Mouse (Mus musculus) CH12.LX (cell line): ENCODE results near the gene Rmi1. TPM values are rescaled to one million over a fixed set of nuclear protein-coding genes. Genes with fewer than 3 reads are reported as not detected.

ENCODE experiments used
- DNase-seq: peaks from one replicate; pipeline ENCODE4 v3.0.0-alpha.2; 2013; ENCODE audit errors: extremely low read depth
- H3K27ac ChIP-seq: 2 replicates; pipeline ENCODE4 v1.5.1; 2012; ENCODE audit warnings: low read depth, mild to moderate bottlenecking, control low read depth, moderate library complexity; ENCODE audit not compliant: insufficient read depth
- H3K27me3 ChIP-seq: replicated peaks from 2 replicates; pipeline ENCODE3; 2012; ENCODE audit warnings: inconsistent platforms
- H3K36me3 ChIP-seq, 2 experiments: replicated peaks in 1 of 2; 2 replicates each; pipeline versions ENCODE3 to v1.6.1; 2012; ENCODE audit warnings: inconsistent platforms in 1 of 2, low read length in 1 of 2, mild to moderate bottlenecking in 1 of 2, mixed read lengths in 1 of 2, moderate library complexity in 1 of 2; ENCODE audit not compliant: control insufficient read depth in 1 of 2, insufficient read depth in 1 of 2
- H3K4me1 ChIP-seq, 2 experiments: 2 replicates each; pipeline ENCODE4 v1.6.1; 2012; ENCODE audit warnings: inconsistent platforms in 1 of 2, moderate library complexity in 1 of 2; ENCODE audit not compliant: insufficient read depth in 2 of 2, control insufficient read depth in 1 of 2
- H3K4me2 ChIP-seq: 2 replicates; pipeline ENCODE4 v1.6.1; 2012; ENCODE audit warnings: low read depth, mild to moderate bottlenecking, control low read depth; ENCODE audit not compliant: poor library complexity, insufficient read depth, severe bottlenecking
- H3K4me3 ChIP-seq, 3 experiments: fragments of 150-350 bp in 1 of 3; sonication (generic) in 1 of 3; replicated peaks in 1 of 3; 2 replicates each; pipeline versions ENCODE3 to v1.5.1; 2011 to 2012; ENCODE audit warnings: low read depth in 2 of 3, low read length in 2 of 3, mild to moderate bottlenecking in 2 of 3, moderate library complexity in 2 of 3, control low read depth in 1 of 3, improper control_type of control experiment in 1 of 3, inconsistent platforms in 1 of 3, mixed read lengths in 1 of 3; ENCODE audit not compliant: poor library complexity in 1 of 3
- H3K79me2 ChIP-seq: replicated peaks from 2 replicates; pipeline ENCODE4 v1.6.1; 2012; ENCODE audit warnings: mild to moderate bottlenecking, moderate library complexity; ENCODE audit not compliant: control insufficient read depth, poor library complexity, insufficient read depth, severe bottlenecking; ENCODE audit errors: extremely low read depth
- H3K9ac ChIP-seq: 2 replicates; pipeline ENCODE4 v1.6.1; 2012; ENCODE audit warnings: low read depth, mild to moderate bottlenecking, control low read depth, moderate library complexity; ENCODE audit not compliant: insufficient read depth
- H3K9me3 ChIP-seq: replicated peaks from 2 replicates; pipeline ENCODE3; 2012; ENCODE audit warnings: low read length, inconsistent platforms, mixed read lengths
- CTCF ChIP-seq, 2 experiments: IDR thresholded peaks in 1 of 2; conservative IDR thresholded peaks in 1 of 2; 2 replicates each; pipeline ENCODE4 v1.5.1; 2011 to 2012; ENCODE audit warnings: low read depth in 2 of 2, low read length in 2 of 2, improper control_type of control experiment in 1 of 2, inconsistent platforms in 1 of 2, mild to moderate bottlenecking in 1 of 2, moderate library complexity in 1 of 2
- E2F4 ChIP-seq: IDR thresholded peaks from 2 replicates; pipeline ENCODE4 v1.6.1; 2011; ENCODE audit warnings: low read depth, low read length, improper control_type of control experiment; ENCODE audit not compliant: insufficient replicate concordance
- ELF1 ChIP-seq: IDR thresholded peaks from 2 replicates; pipeline ENCODE4 v1.6.1; 2014; ENCODE audit warnings: low read depth, mild to moderate bottlenecking, inconsistent platforms, low read length, improper control_type of control experiment
- GABPA ChIP-seq: IDR thresholded peaks from 2 replicates; pipeline ENCODE4 v1.6.1; 2012; ENCODE audit warnings: low read depth, low read length, improper control_type of control experiment, inconsistent platforms; ENCODE audit not compliant: insufficient replicate concordance
- JUND ChIP-seq: conservative IDR thresholded peaks from 2 replicates; pipeline ENCODE4 v1.6.1; 2011; ENCODE audit warnings: low read depth, low read length, improper control_type of control experiment
- KAT2A ChIP-seq: IDR thresholded peaks from 2 replicates; pipeline ENCODE4 v1.6.1; 2012; ENCODE audit warnings: low read length, improper control_type of control experiment, inconsistent platforms; ENCODE audit not compliant: insufficient replicate concordance
- MAFK ChIP-seq: IDR thresholded peaks from 2 replicates; pipeline ENCODE4 v1.6.1; 2011; ENCODE audit warnings: low read length, improper control_type of control experiment; ENCODE audit not compliant: insufficient replicate concordance
- MAZ ChIP-seq: IDR thresholded peaks from 2 replicates; pipeline ENCODE4 v1.6.1; 2012; ENCODE audit warnings: low read depth, mild to moderate bottlenecking, inconsistent platforms, low read length, improper control_type of control experiment, moderate library complexity
- MEF2A ChIP-seq: IDR thresholded peaks from 2 replicates; pipeline ENCODE4 v1.6.1; 2014; ENCODE audit warnings: low read depth, mild to moderate bottlenecking, inconsistent platforms, low read length, improper control_type of control experiment, borderline replicate concordance
- MXI1 ChIP-seq: IDR thresholded peaks from 2 replicates; pipeline ENCODE4 v1.6.1; 2011; ENCODE audit warnings: mild to moderate bottlenecking, low read depth, low read length, improper control_type of control experiment
- MYC ChIP-seq: IDR thresholded peaks from 2 replicates; pipeline ENCODE4 v1.6.1; 2011; ENCODE audit warnings: low read depth, mild to moderate bottlenecking, improper control_type of control experiment, low read length
- NELFE ChIP-seq: IDR thresholded peaks from 2 replicates; pipeline ENCODE4 v1.6.1; 2011; ENCODE audit warnings: low read depth, low read length, improper control_type of control experiment
- NRF1 ChIP-seq: IDR thresholded peaks from 2 replicates; pipeline ENCODE4 v1.6.1; 2014; ENCODE audit warnings: low read depth, mild to moderate bottlenecking, inconsistent platforms, low read length, improper control_type of control experiment, moderate library complexity
- POLR2A ChIP-seq: IDR thresholded peaks from 2 replicates; pipeline ENCODE4 v1.6.1; 2011; ENCODE audit warnings: low read depth, mild to moderate bottlenecking, improper control_type of control experiment, low read length
- RAD21 ChIP-seq: IDR thresholded peaks from 2 replicates; pipeline ENCODE4 v1.6.1; 2011; ENCODE audit warnings: low read depth, mild to moderate bottlenecking, low read length, improper control_type of control experiment, moderate library complexity
- RCOR1 ChIP-seq: conservative IDR thresholded peaks from 2 replicates; pipeline ENCODE4 v1.6.1; 2012; ENCODE audit warnings: low read depth, mild to moderate bottlenecking, inconsistent platforms, low read length, improper control_type of control experiment
- TBP ChIP-seq: conservative IDR thresholded peaks from 2 replicates; pipeline ENCODE4 v1.6.1; 2011; ENCODE audit warnings: low read depth, low read length, improper control_type of control experiment
- USF2 ChIP-seq: conservative IDR thresholded peaks from 2 replicates; pipeline ENCODE4 v1.6.1; 2011; ENCODE audit warnings: low read depth, low read length, improper control_type of control experiment
- ZC3H11A ChIP-seq: IDR thresholded peaks from 2 replicates; pipeline ENCODE4 v1.6.1; 2012; ENCODE audit warnings: low read depth, mild to moderate bottlenecking, inconsistent platforms, low read length, improper control_type of control experiment
- ZKSCAN1 ChIP-seq: IDR thresholded peaks from 2 replicates; pipeline ENCODE4 v1.6.1; 2012; ENCODE audit warnings: low read depth, inconsistent platforms, low read length, improper control_type of control experiment, borderline replicate concordance
- ZNF384 ChIP-seq: IDR thresholded peaks from 2 replicates; pipeline ENCODE4 v1.6.1; 2012; ENCODE audit warnings: low read depth, low read length, improper control_type of control experiment, inconsistent platforms
- dilution Hi-C: fragments of 300-500 bp; cut with MboI; formaldehyde crosslinking; loops from 2 replicates; pipeline ENCODE4 v1.14.3; 2020; ENCODE audit warnings: low sequenced_read_pairs; ENCODE audit not compliant: extremely low pct_unique_long_range_greater_than_20kb, extremely low pct_ligation_motif_present
- in situ Hi-C: fragments of 300-500 bp; cut with MboI; formaldehyde crosslinking; loops from 3 replicates; pipeline ENCODE4 v1.14.3; 2019; ENCODE audit warnings: low sequenced_read_pairs, low pct_ligation_motif_present, low pct_unique_long_range_greater_than_20kb, mixed read lengths
- polyA plus RNA-seq: library from polyadenylated mRNA; unstranded; fragments of >175 nt; gene quantifications from 2 replicates; pipeline ENCODE4 v1.2.1, GENCODE M21; 2012; ENCODE audit warnings: low read depth; ENCODE audit not compliant: insufficient read length
- total RNA-seq, 2 experiments: library from RNA; depleted of rRNA; stranded (reverse); fragments of 300-350 nt in 1 of 2; fragments of >200 nt in 1 of 2; gene quantifications; 2 replicates each; pipeline ENCODE4 v1.2.3; 2012 to 2014

Rmi1 gene
- total and polyA plus RNA-seq, 3 experiments, result 6.8 to 11.0 (median 8.4) TPM

GRCm38 (mm10) chr13:58443787-58444186 lies 41.7 kb downstream of the Rmi1 start (continued):
- 0 out of 2 replicates have a peak, but pooled peaks have one; percentile 65 for TF ChIP-seq KAT2A
- TF ChIP-seq RAD21, result no peak
- peak; percentile 19; the same call in 1 of the 2 replicates for TF ChIP-seq MAZ
- TF ChIP-seq MAFK, result peak; percentile 97
- TF ChIP-seq MEF2A, result peak; percentile 66

GRCm38 (mm10) chr13:58446541-58446940 lies 44.5 kb downstream of the Rmi1 start:
- in situ Hi-C loops (no loop called here), dilution Hi-C loops (no loop called here)
- Histone ChIP-seq H3K27ac (no peak overlapping the region), H3K79me2 (no peaks in the 10 kb centered on the region), H3K27me3 (peaks cover 83% of the 10 kb centered on the region), H3K4me2 (no peak overlapping the region), H3K4me3 (no peak overlapping the region), H3K4me1 (peaks cover 3 to 15% of the 10 kb centered on the region in 2 experiments), H3K36me3 (no peaks in the 10 kb centered on the region), H3K9ac (no peak overlapping the region), H3K9me3 (peaks cover 3% of the 10 kb centered on the region)
- DNase-seq, result no peak
- TF ChIP-seq NRF1 (no peak), ZC3H11A (no peak), KAT2A (no peak), GABPA (no peak), MEF2A (no peak), TBP (no peak)

GRCm38 (mm10) chr13:58450459-58451182 lies 48.6 kb downstream of the Rmi1 start:
- Histone ChIP-seq H3K4me3 (no peak overlapping the region), H3K9ac (no peak overlapping the region), H3K27me3 (peaks cover 85% of the 10 kb centered on the region)
- TF ChIP-seq ZKSCAN1, result no peak
- no peak for TF ChIP-seq USF2
- no peak for TF ChIP-seq JUND
- no peak for TF ChIP-seq MXI1
- no peak for TF ChIP-seq KAT2A
- TF ChIP-seq NELFE, result no peak
- TF ChIP-seq TBP, result no peak
- TF ChIP-seq CTCF (conservative IDR thresholded peaks at IDR 0.05 in 1 of 2, IDR thresholded peaks at IDR 0.05 in 1 of 2; ENCODE audit: low read depth in 2 of 2, low read length in 2 of 2), result no peak
- TF ChIP-seq ZNF384, result no peak
- TF ChIP-seq RCOR1, result no peak
- TF ChIP-seq MYC, result no peak
- TF ChIP-seq E2F4, result no peak
- TF ChIP-seq ELF1, result no peak
- TF ChIP-seq RAD21, result no peak
- no peak for TF ChIP-seq POLR2A
- TF ChIP-seq, all 38 proteins: peak for 0
- no peaks in the 10 kb centered on the region for H3K36me3 ChIP-seq
- dilution Hi-C loops (no loop called here), in situ Hi-C loops (no loop called here)
- no peak for DNase-seq
- H3K4me1 ChIP-seq, result peaks cover 3 to 7% of the 10 kb centered on the region in 2 experiments; a peak in 3 of 4 replicates
- H3K27ac ChIP-seq, result no peak overlapping the region
- no peaks in the 10 kb centered on the region for H3K79me2 ChIP-seq
- no peak overlapping the region for H3K4me2 ChIP-seq
- H3K9me3 ChIP-seq, result peaks cover under 1% of the 10 kb centered on the region
